Mouse (Mus musculus) intestine, embryonic 16.5 days (tissue): ENCODE measurements around the gene Borcs7. TPM values are rescaled to one million over a fixed set of nuclear protein-coding genes. Genes with fewer than 3 reads are reported as not detected.

ENCODE experiments used
- ATAC-seq: fragments of 200-750 bp; cut with Nextera tagmentation; 2 replicates; pipeline ENCODE4 v1.8.0; 2017; ENCODE audit warnings: moderate TSS enrichment, moderate library complexity
- H3K27ac ChIP-seq: fragments of 300-500 bp; sonication (generic); 2 replicates; pipeline ENCODE4 v1.5.1; 2014; ENCODE audit warnings: mild to moderate bottlenecking, low read length
- H3K27me3 ChIP-seq: fragments of 300-500 bp; sonication (generic); replicated peaks from 2 replicates; pipeline ENCODE4 v1.6.1; 2014; ENCODE audit warnings: low read length, control low read depth, mixed read lengths; ENCODE audit not compliant: control insufficient read depth, insufficient read depth
- H3K36me3 ChIP-seq: fragments of 300-500 bp; sonication (generic); 2 replicates; pipeline ENCODE4 v1.6.1; 2014; ENCODE audit warnings: low read length, control low read depth; ENCODE audit not compliant: control insufficient read depth, insufficient read depth
- H3K4me1 ChIP-seq: fragments of 300-500 bp; sonication (generic); 2 replicates; pipeline ENCODE4 v1.6.1; 2014; ENCODE audit warnings: low read length, control low read depth, mixed read lengths; ENCODE audit not compliant: control insufficient read depth, insufficient read depth
- H3K4me2 ChIP-seq: fragments of 300-500 bp; sonication (generic); 2 replicates; pipeline ENCODE4 v1.6.1; 2014; ENCODE audit warnings: low read depth, low read length, control low read depth
- H3K4me3 ChIP-seq: fragments of 300-500 bp; sonication (generic); 2 replicates; pipeline ENCODE4 v1.5.1; 2014; ENCODE audit warnings: mild to moderate bottlenecking, low read length
- H3K9ac ChIP-seq: fragments of 300-500 bp; sonication (generic); 2 replicates; pipeline ENCODE4 v1.6.1; 2014; ENCODE audit warnings: low read depth, low read length
- H3K9me3 ChIP-seq: fragments of 300-500 bp; sonication (generic); 2 replicates; pipeline ENCODE4 v1.6.1; 2016; ENCODE audit warnings: low read length, control low read depth; ENCODE audit not compliant: control insufficient read depth
- WGBS: fragments of 180-500 bp; shearing (Covaris S2); extraction: QIAGEN DNeasy Blood & Tissue Kit; methylation state at CpG from one replicate; pipeline ENCODE4 v1.1.7; 2014; 5-methylcytosine and 5-hydroxymethylcytosine counted together
- polyA plus RNA-seq: library from polyadenylated mRNA; unstranded; fragments of >200 nt; fragmentation: Nextera tagmentation; extraction: Ambion mirVana; gene quantifications from 2 replicates; pipeline ENCODE4 v1.2.1, GENCODE M21; 2015

Gene Borcs7
- 13.9 and 14.0 TPM in 2 replicates for polyA plus RNA-seq

- no peaks in the 10 kb centered on the region for H3K36me3 ChIP-seq
- H3K4me1 ChIP-seq = peaks cover 4% of the 10 kb centered on the region; the same call in 1 of the 2 replicates
- 2% methylated on average over 44 of the region's 44 CpGs for WGBS
- peak within 1 kb of the TSS; percentile 75 for H3K4me3 ChIP-seq
- H3K9ac ChIP-seq = peak within 1 kb of the TSS; percentile 87
- H3K4me2 ChIP-seq = peak within 1 kb of the TSS; percentile 61
- H3K27ac ChIP-seq = 0 out of 2 replicates have a peak within 1 kb of the TSS, but pooled peaks have one; percentile 45
- peak; percentile 95 for ATAC-seq
- H3K9me3 ChIP-seq = no peaks in the 10 kb centered on the region
- H3K27me3 ChIP-seq = no peaks in the 10 kb centered on the region
Observed at GRCm38 (mm10) chr19:46689460-46690372, at the start of gene Borcs7. Borcs7 (plus strand) TSS chr19:46689906.

- H3K9me3 ChIP-seq = no peaks in the 10 kb centered on the region
- H3K36me3 ChIP-seq = 0 out of 2 replicates have a peak, but pooled peaks cover 3% of the 10 kb centered on the region
- H3K4me2 ChIP-seq = no peak overlapping the region
- 0 out of 2 replicates have a peak overlapping the region, but pooled peaks have one; percentile 2 for H3K9ac ChIP-seq
- H3K4me3 ChIP-seq = no peak overlapping the region
- ATAC-seq = no peak
- peak overlapping the region; percentile 85; the same call in 1 of the 2 replicates for H3K27ac ChIP-seq
- H3K4me1 ChIP-seq = peaks cover 43% of the 10 kb centered on the region
- H3K27me3 ChIP-seq = no peaks in the 10 kb centered on the region
- 82% methylated on average over 8 of the region's 8 CpGs for WGBS
Observed at GRCm38 (mm10) chr19:46640780-46641179, 48.9 kb upstream of the Borcs7 start.

- H3K9ac ChIP-seq = peak overlapping the region; percentile 46
- no peaks in the 10 kb centered on the region for H3K27me3 ChIP-seq
- WGBS = 31% methylated on average over 19 of the region's 19 CpGs
- H3K4me3 ChIP-seq = no peak overlapping the region; the same call in 1 of the 2 replicates
- H3K27ac ChIP-seq = peak overlapping the region; percentile 85
- ATAC-seq = peak; percentile 60
- peak overlapping the region; percentile 37; the same call in 1 of the 2 replicates for H3K4me2 ChIP-seq
- 0 out of 2 replicates have a peak, but pooled peaks cover 3% of the 10 kb centered on the region for H3K36me3 ChIP-seq
- peaks cover 35% of the 10 kb centered on the region for H3K4me1 ChIP-seq
- no peaks in the 10 kb centered on the region for H3K9me3 ChIP-seq
Observed at GRCm38 (mm10) chr19:46641420-46642085, 48.2 kb upstream of the Borcs7 start.

- WGBS = 39% methylated on average over 22 of the region's 22 CpGs
Observed at GRCm38 (mm10) chr19:46642136-46642753, 47.5 kb upstream of the Borcs7 start.

DNA sequence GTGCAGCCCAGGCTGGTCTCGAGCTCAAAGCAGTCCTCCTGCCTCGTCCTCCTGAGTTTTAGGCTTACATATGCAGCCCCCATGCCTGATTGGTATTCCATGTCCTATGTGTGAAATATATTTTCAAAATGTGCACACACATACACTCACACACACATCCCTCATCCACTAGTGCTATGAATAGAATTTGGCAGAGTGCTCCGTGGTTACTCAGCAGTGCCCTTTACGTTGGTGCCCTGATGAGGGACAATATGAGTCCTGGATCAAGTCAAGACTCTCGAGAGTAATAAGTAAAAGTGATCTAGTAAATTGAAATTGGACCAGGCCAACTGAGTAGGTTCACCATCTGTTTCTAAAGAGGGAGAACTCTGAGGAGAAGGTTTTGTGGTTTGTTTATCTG, 46.5 kb upstream of the Borcs7 start:
- Histone ChIP-seq H3K27ac (no peak overlapping the region), H3K4me3 (no peak overlapping the region), H3K9ac (no peak overlapping the region), H3K4me2 (no peak overlapping the region), H3K4me1 (peaks cover 34% of the 10 kb centered on the region), H3K9me3 (no peaks in the 10 kb centered on the region), H3K36me3 (peaks cover 7% of the 10 kb centered on the region; the same call in 1 of the 2 replicates), H3K27me3 (no peaks in the 10 kb centered on the region)
- no peak for ATAC-seq
- WGBS = 74% methylated on average over 5 of the region's 5 CpGs

More at GRCm38 (mm10) chr19:46642136-46642753, 47.5 kb upstream of the Borcs7 start:
- H3K36me3 ChIP-seq = peaks cover 5% of the 10 kb centered on the region; the same call in 1 of the 2 replicates
- peak overlapping the region; percentile 85 for H3K27ac ChIP-seq
- no peak overlapping the region; the same call in 1 of the 2 replicates for H3K4me3 ChIP-seq
- ATAC-seq = peak; percentile 33; the same call in 1 of the 2 replicates
- no peaks in the 10 kb centered on the region for H3K9me3 ChIP-seq
- H3K4me2 ChIP-seq = peak overlapping the region; percentile 37; the same call in 1 of the 2 replicates
- no peaks in the 10 kb centered on the region for H3K27me3 ChIP-seq
- peak overlapping the region; percentile 46 for H3K9ac ChIP-seq
- H3K4me1 ChIP-seq = peaks cover 34% of the 10 kb centered on the region

DNA sequence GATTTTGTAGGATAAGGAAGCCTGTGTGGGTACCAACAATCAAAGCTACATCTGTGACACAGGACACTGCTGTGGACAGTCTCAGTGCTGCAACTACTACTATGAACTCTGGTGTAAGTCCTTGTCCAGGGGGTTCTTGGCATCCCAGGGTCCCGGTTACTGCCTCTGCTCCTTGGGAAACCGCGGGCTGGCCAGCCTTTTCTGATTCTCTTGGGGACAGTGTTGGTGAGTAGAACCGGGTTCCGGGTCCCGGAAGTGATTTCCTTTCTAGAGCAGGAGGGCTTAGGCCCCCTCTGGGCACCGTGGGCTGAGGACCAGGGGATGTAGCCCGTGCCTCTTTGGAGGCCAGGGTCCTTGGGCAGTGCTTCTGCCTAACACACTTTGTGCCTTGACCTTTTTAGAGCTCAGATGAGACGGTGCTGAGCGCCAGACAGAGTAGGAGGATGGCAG, 45.3 kb upstream of the Borcs7 start:
- 86% methylated on average over 10 of the region's 10 CpGs for WGBS
- ATAC-seq = no peak
- Histone ChIP-seq H3K27me3 (no peaks in the 10 kb centered on the region), H3K4me1 (peaks cover 33% of the 10 kb centered on the region), H3K27ac (0 out of 2 replicates have a peak overlapping the region, but pooled peaks have one; percentile 21), H3K4me3 (no peak overlapping the region), H3K4me2 (no peak overlapping the region), H3K36me3 (peaks cover 4% of the 10 kb centered on the region; the same call in 1 of the 2 replicates), H3K9ac (no peak overlapping the region), H3K9me3 (no peaks in the 10 kb centered on the region)

DNA sequence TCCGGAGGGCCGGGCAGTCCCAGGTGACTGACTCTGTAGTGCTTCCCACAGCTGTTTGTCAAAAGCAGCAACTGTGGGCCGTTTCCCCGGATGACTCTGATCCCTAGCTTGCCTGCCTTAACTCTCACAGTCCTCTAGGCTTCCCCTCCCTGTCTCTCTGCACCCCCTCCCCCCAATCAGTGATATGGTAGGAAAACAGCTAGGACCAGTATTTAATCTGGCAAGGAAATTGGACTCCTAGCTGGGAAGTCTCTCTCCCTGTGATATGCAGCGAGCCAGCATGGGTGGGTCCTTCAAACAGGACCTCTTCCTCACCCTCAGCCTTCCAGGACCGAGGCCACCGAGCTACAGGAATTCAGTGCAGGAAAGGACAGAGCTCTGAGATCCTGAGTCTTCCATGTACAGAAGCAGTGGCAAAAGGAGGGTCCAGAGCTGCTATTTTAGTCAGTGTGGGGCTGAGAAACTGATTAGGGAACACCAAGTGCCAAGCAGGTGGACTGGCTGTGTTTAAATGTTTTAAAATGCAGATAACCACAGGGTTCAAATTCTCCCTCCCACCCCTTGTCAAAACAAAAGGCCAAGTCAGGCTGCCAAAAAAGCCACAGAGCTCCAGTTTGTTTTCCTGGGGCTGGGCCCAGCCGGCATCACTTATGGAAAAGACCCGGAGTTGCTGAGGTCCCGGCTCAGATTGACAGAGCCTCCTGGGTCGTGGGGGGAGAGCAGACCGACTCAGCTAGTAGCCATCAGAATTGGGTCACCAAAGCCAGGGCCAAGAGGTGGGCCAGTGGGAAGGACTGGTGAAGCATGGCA, 44.7 kb upstream of the Borcs7 start:
- no peaks in the 10 kb centered on the region for H3K9me3 ChIP-seq
- no peak overlapping the region for H3K9ac ChIP-seq
- no peak overlapping the region for H3K4me3 ChIP-seq
- peak; percentile 24; the same call in 1 of the 2 replicates for ATAC-seq
- H3K27me3 ChIP-seq = no peaks in the 10 kb centered on the region
- peaks cover 4% of the 10 kb centered on the region; the same call in 1 of the 2 replicates for H3K36me3 ChIP-seq
- H3K4me2 ChIP-seq = no peak overlapping the region
- peaks cover 33% of the 10 kb centered on the region for H3K4me1 ChIP-seq
- 42% methylated on average over 12 of the region's 12 CpGs for WGBS
- 0 out of 2 replicates have a peak overlapping the region, but pooled peaks have one; percentile 21 for H3K27ac ChIP-seq

GRCm38 (mm10) chr19:46646041-46646481, 43.6 kb upstream of the Borcs7 start:
- Histone ChIP-seq H3K9me3 (no peaks in the 10 kb centered on the region), H3K9ac (0 out of 2 replicates have a peak overlapping the region, but pooled peaks have one; percentile 13), H3K36me3 (peaks cover 4% of the 10 kb centered on the region; the same call in 1 of the 2 replicates), H3K4me1 (peaks cover 27% of the 10 kb centered on the region), H3K27ac (no peak overlapping the region), H3K4me3 (no peak overlapping the region), H3K4me2 (no peak overlapping the region), H3K27me3 (no peaks in the 10 kb centered on the region)
- 83% methylated on average over 12 of the region's 12 CpGs for WGBS
- no peak for ATAC-seq
